Mouse (Mus musculus) heart, adult 2 months (tissue): ENCODE measurements around the gene Dpy19l2.

ENCODE experiments used
- CTCF ChIP-seq: fragments of 200-600 bp; IDR thresholded peaks from 2 replicates; pipeline ENCODE4 v1.8.1; 2022; ENCODE audit warnings: antibody characterized with exemption, mild to moderate bottlenecking, moderate library complexity
- POLR2A ChIP-seq: fragments of 200-500 bp; IDR thresholded peaks from 2 replicates; pipeline ENCODE4 v1.6.1; 2011; ENCODE audit warnings: mild to moderate bottlenecking, low read depth, low read length, control low read depth; ENCODE audit not compliant: insufficient read depth

GRCm38 (mm10) chr9:24695700-24696404 is at the start of gene Dpy19l2:
- TF ChIP-seq POLR2A (no peak), CTCF (no peak)
